Mouse (Mus musculus) neural tube, embryonic 14.5 days (tissue): ENCODE measurements at regions not wholly inside any gene's neighbourhood (a gene's known extent, or its start where the extent isn't known, plus 50 kb on each side); places are given as distances from the start of the nearest gene placed in this dataset.
A peak's percentile ranks its signal among the peaks of the same experiment; 100 is the strongest.

ENCODE experiments used
- ATAC-seq: fragments of 200-750 bp; cut with Nextera tagmentation; 2 replicates; pipeline ENCODE4 v1.8.0; 2017; ENCODE audit warnings: low read depth, mild to moderate bottlenecking, moderate TSS enrichment, moderate library complexity
- H3K27ac ChIP-seq: fragments of 300-500 bp; sonication (generic); 2 replicates; pipeline ENCODE4 v1.5.1; 2014; ENCODE audit warnings: low read depth, mild to moderate bottlenecking, control low read depth, low read length, moderate library complexity, mixed read lengths
- H3K27me3 ChIP-seq: fragments of 300-500 bp; sonication (generic); 2 replicates; pipeline ENCODE4 v1.6.1; 2014; ENCODE audit warnings: low read length; ENCODE audit not compliant: control insufficient read depth, insufficient read depth
- H3K36me3 ChIP-seq: fragments of 300-500 bp; sonication (generic); 2 replicates; pipeline ENCODE4 v1.6.1; 2014; ENCODE audit warnings: low read length, mixed read lengths; ENCODE audit not compliant: control insufficient read depth, insufficient read depth
- H3K4me1 ChIP-seq: fragments of 300-500 bp; sonication (generic); 2 replicates; pipeline ENCODE4 v1.6.1; 2014; ENCODE audit warnings: low read length; ENCODE audit not compliant: control insufficient read depth, insufficient read depth
- H3K4me2 ChIP-seq: fragments of 300-500 bp; sonication (generic); 2 replicates; pipeline ENCODE4 v1.6.1; 2014; ENCODE audit warnings: mild to moderate bottlenecking, low read depth, low read length, control low read depth
- H3K4me3 ChIP-seq: fragments of 300-500 bp; sonication (generic); 2 replicates; pipeline ENCODE4 v1.5.1; 2014; ENCODE audit warnings: low read depth, low read length, control low read depth, mixed read lengths
- H3K9ac ChIP-seq: fragments of 300-500 bp; sonication (generic); replicated peaks from 2 replicates; pipeline ENCODE4 v1.6.1; 2014; ENCODE audit warnings: low read depth, mild to moderate bottlenecking, control low read depth, low read length, mixed read lengths
- H3K9me3 ChIP-seq: fragments of 300-500 bp; sonication (generic); 2 replicates; pipeline ENCODE4 v1.6.1; 2016; ENCODE audit warnings: low read length; ENCODE audit not compliant: control insufficient read depth
- WGBS: fragments of 180-500 bp; shearing (Covaris S2); extraction: QIAGEN DNeasy Blood & Tissue Kit; methylation state at CpG from one replicate; pipeline ENCODE4 v1.1.7; 2014; 5-methylcytosine and 5-hydroxymethylcytosine counted together

GRCm38 (mm10) chr10:22927977-22928376, 108.0 kb upstream of the Tcf21 start:
- no peaks in the 10 kb centered on the region for H3K36me3 ChIP-seq
- H3K27me3 ChIP-seq, result no peaks in the 10 kb centered on the region
- no peak overlapping the region for H3K4me3 ChIP-seq
- WGBS, result 89% methylated on average over 8 of the region's 8 CpGs
- H3K9ac ChIP-seq, result no peak overlapping the region
- no peaks in the 10 kb centered on the region for H3K4me1 ChIP-seq
- no peak for ATAC-seq
- no peaks in the 10 kb centered on the region for H3K9me3 ChIP-seq
- H3K27ac ChIP-seq, result no peak overlapping the region
- no peak overlapping the region for H3K4me2 ChIP-seq

GRCm38 (mm10) chr10:22926099-22926498, 106.1 kb upstream of the Tcf21 start:
- Histone ChIP-seq H3K4me1 (no peaks in the 10 kb centered on the region), H3K4me2 (no peak overlapping the region), H3K36me3 (no peaks in the 10 kb centered on the region), H3K4me3 (no peak overlapping the region), H3K27me3 (no peaks in the 10 kb centered on the region), H3K9ac (no peak overlapping the region), H3K9me3 (no peaks in the 10 kb centered on the region), H3K27ac (no peak overlapping the region)
- WGBS, result 81% methylated on average over 5 of the region's 5 CpGs
- no peak for ATAC-seq

DNA sequence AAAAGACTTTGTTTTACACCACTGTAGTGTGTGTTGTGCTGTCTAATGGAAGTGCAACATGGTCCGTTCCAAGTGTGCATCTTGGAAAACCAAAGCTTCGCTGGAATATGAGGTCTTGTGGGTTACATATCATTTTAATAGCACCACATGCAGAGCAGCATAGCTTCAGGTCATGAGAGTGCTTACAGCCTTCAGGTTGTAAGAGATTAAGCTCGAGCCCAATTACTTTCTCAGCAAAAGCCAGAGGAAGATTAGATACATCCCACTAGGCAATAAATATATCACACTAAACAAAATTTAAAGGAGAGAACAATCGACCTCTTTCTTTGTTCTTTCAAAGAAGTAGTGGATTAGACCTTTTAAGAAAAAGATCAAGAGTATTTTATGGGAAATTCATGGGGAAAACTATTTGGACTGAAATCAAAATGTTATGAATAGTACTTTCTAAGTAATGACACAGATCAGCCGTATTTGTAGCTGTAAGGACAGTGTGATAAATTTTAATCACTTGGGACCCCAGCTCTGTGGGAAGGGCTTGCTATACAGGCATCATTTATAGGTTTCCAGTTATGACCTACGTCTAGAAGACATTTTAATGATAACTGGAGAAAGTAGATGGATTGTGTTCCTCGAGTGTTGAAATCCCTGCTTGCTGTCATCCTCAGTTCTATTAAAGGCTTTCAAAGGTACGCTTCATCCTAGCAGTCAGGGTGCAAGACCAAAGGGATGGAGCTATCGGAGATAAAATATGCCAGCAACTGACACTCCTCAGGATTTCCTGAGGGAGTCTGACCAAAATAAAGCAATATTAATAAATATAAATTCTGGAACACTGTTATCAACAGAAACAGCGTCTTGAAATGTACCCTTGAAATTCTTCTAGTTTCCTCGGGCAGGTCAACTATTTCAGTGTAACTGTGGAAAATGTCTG, 101.3 kb upstream of the Tcf21 start:
- no peak overlapping the region for H3K27ac ChIP-seq

GRCm38 (mm10) chr10:22919869-22920268, 99.9 kb upstream of the Tcf21 start:
- Histone ChIP-seq H3K4me1 (no peaks in the 10 kb centered on the region), H3K36me3 (no peaks in the 10 kb centered on the region), H3K4me3 (no peak overlapping the region), H3K27ac (no peak overlapping the region), H3K27me3 (no peaks in the 10 kb centered on the region), H3K4me2 (no peak overlapping the region), H3K9me3 (no peaks in the 10 kb centered on the region), H3K9ac (no peak overlapping the region)
- WGBS, result 81% methylated on average over 1 of the region's 1 CpGs
- no peak for ATAC-seq

More for the DNA sequence above, 101.3 kb upstream of the Tcf21 start:
- peak; percentile 34; the same call in 1 of the 2 replicates for ATAC-seq
- H3K4me2 ChIP-seq, result no peak overlapping the region
- no peak overlapping the region for H3K9ac ChIP-seq
- H3K4me3 ChIP-seq, result no peak overlapping the region
- no peaks in the 10 kb centered on the region for H3K9me3 ChIP-seq
- H3K27me3 ChIP-seq, result no peaks in the 10 kb centered on the region
- H3K36me3 ChIP-seq, result no peaks in the 10 kb centered on the region
- 54% methylated on average over 11 of the region's 11 CpGs for WGBS
- H3K4me1 ChIP-seq, result no peaks in the 10 kb centered on the region

DNA sequence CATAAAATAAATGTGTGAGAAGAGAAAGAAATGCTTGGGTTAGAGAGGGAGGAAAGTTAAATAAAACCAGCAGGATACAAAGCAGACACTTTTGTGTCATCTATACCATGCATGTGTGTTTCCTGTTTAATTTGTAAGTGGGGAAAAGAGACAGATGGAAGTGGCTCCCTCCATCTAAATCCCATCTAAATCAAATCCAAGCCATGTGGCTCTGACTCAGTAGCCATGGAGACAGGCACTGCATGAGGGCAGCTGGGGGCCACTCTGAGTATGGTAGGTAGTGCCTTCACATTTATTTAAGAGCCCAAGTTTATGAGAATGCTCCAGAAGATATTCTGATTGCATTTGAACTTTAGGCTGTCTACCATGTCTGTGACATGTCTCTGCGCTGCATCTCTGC, 97.8 kb upstream of the Tcf21 start:
- ATAC-seq, result no peak
- 89% methylated on average over 1 of the region's 1 CpGs for WGBS
- Histone ChIP-seq H3K4me2 (no peak overlapping the region), H3K9me3 (no peaks in the 10 kb centered on the region), H3K36me3 (no peaks in the 10 kb centered on the region), H3K27ac (no peak overlapping the region), H3K4me3 (no peak overlapping the region), H3K4me1 (no peaks in the 10 kb centered on the region), H3K27me3 (no peaks in the 10 kb centered on the region), H3K9ac (no peak overlapping the region)

DNA sequence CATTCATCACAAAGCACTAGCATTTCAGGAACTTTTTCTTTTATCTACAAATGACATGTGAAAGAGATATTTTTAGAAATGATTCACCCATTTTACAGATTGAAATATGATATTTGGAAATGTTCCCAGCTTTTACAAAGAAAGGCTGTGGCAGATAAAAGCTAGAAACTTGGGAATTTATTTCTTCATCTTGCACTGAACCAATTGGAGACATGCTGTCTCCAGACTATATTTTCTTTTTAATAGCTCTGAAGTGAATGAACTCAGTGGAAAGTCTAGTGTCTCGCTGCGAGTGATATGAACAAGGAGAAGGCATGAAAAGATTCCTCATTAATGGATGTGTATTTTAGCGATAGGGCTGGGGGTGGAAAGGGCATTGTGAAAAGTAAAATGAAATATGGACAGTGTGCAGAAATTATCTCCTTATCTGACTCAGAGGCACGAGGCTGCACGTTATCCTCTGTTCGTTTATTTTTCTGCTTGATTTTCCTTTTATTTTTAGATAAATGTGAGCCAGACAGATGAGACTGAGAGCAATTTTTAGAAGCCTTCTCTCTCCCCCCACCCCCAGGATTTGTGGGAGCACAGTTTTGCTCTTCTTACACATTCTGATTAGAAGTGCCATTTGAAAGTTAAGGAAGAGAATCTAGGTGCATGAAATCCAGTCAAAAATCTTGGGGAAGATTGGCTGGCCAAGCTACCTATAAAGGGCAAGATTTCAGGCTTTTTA, 96.0 kb upstream of the Tcf21 start:
- H3K27me3 ChIP-seq, result no peaks in the 10 kb centered on the region
- H3K27ac ChIP-seq, result no peak overlapping the region
- no peak overlapping the region for H3K4me3 ChIP-seq
- H3K4me2 ChIP-seq, result no peak overlapping the region
- H3K9ac ChIP-seq, result no peak overlapping the region
- no peaks in the 10 kb centered on the region for H3K4me1 ChIP-seq
- no peaks in the 10 kb centered on the region for H3K36me3 ChIP-seq
- H3K9me3 ChIP-seq, result no peaks in the 10 kb centered on the region
- no peak for ATAC-seq
- WGBS, result 70% methylated on average over 6 of the region's 6 CpGs

- Histone ChIP-seq H3K4me1 (no peaks in the 10 kb centered on the region), H3K4me3 (no peak overlapping the region), H3K4me2 (no peak overlapping the region), H3K27me3 (no peaks in the 10 kb centered on the region), H3K9ac (no peak overlapping the region), H3K9me3 (no peaks in the 10 kb centered on the region), H3K27ac (no peak overlapping the region), H3K36me3 (no peaks in the 10 kb centered on the region)
- no peak for ATAC-seq
- WGBS, result 89% methylated on average over 1 of the region's 1 CpGs
These were observed 93.1 kb upstream of the Tcf21 start for GRCm38 (mm10) chr10:22913112-22913511.

DNA sequence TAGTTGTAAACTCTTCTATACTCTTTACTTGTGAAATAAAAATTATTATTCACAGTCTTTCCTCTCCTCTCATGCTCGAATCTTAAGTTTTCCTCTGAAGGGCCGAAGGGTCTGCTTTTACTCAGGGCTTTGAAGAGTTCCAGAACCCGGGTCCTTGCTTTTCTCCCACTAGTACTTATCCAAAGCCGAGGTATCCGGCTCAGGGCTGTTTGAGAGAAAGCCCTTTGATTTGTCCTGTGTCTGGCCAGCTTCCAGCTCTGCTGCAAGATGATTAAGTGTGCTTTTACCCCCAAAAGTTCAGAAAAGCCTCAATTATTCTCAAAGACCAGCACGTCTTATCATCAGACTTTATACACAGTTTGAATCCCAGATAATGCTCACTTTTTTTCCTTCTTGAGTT, 88.7 kb upstream of the Tcf21 start:
- no peak for ATAC-seq

GRCm38 (mm10) chr10:22905281-22905680, 85.3 kb upstream of the Tcf21 start:
- H3K36me3 ChIP-seq, result no peaks in the 10 kb centered on the region
- H3K27ac ChIP-seq, result no peak overlapping the region
- no peaks in the 10 kb centered on the region for H3K9me3 ChIP-seq
- no peak overlapping the region for H3K4me2 ChIP-seq
- 82% methylated on average over 2 of the region's 2 CpGs for WGBS
- no peak for ATAC-seq
- no peaks in the 10 kb centered on the region for H3K27me3 ChIP-seq
- H3K4me3 ChIP-seq, result no peak overlapping the region
- no peak overlapping the region for H3K9ac ChIP-seq
- no peaks in the 10 kb centered on the region for H3K4me1 ChIP-seq

More for the DNA sequence above, 88.7 kb upstream of the Tcf21 start:
- Histone ChIP-seq H3K4me3 (no peak overlapping the region), H3K36me3 (no peaks in the 10 kb centered on the region), H3K9ac (no peak overlapping the region), H3K27me3 (no peaks in the 10 kb centered on the region), H3K9me3 (no peaks in the 10 kb centered on the region), H3K4me1 (no peaks in the 10 kb centered on the region), H3K27ac (no peak overlapping the region), H3K4me2 (no peak overlapping the region)
- 84% methylated on average over 6 of the region's 6 CpGs for WGBS
